Mouse (Mus musculus) thymus, adult 2 months (tissue): ENCODE data around the gene Umad1.

Experiments used
- CTCF ChIP-seq: fragments of 200-500 bp; IDR thresholded peaks from 2 replicates; pipeline ENCODE4 v1.5.1; 2012; ENCODE audit warnings: mild to moderate bottlenecking, control low read depth, low read length, moderate library complexity, borderline replicate concordance; ENCODE audit not compliant: control insufficient read depth, poor library complexity, insufficient read depth; ENCODE audit errors: extremely low read depth
- POLR2A ChIP-seq: fragments of 200-500 bp; IDR thresholded peaks from 2 replicates; pipeline ENCODE4 v1.6.1; 2012; ENCODE audit warnings: mild to moderate bottlenecking, low read length, control low read depth, moderate library complexity; ENCODE audit not compliant: control insufficient read depth, poor library complexity, insufficient read depth; ENCODE audit errors: extremely low read depth

DNA sequence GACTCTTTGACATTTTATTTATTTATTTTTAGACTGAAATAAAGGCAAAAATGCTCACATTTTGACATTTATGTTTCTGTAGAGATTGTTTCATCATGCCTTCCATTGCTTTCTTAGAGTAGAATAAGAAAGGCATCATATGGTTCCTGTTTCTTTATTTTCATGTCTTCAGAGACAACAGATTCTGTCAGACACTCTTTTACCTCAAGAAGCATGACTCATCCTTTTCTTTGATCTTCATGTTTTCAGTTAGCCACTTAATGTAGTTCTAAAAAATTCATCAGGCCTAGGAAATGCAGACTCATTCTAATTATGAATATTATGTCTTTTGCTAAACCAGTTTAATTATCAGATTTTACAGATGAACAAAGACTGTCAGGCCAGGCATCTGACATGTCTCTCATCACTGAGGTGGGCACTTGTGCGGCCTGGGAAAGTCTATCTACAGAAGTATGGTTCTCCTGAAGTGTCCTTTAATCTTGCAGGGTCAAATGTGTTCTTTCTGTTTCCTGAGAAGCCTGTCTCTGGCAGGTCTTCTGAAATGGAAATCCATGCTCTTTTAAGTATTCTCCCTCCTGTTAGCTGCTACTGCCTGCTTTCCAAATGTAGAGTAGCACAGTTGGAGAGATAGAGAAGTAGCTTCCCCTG lies 231.0 kb downstream of the Umad1 start:
- TF ChIP-seq CTCF (no peak), POLR2A (no peak)
